Mouse (Mus musculus) embryonic facial prominence, embryonic 15.5 days (tissue): ENCODE data around the gene Plxna4. TPM values are rescaled to one million over a fixed set of nuclear protein-coding genes. Genes with fewer than 3 reads are reported as not detected.

ENCODE experiments used
- ATAC-seq: fragments of 200-750 bp; cut with Nextera tagmentation; 2 replicates; pipeline ENCODE4 v1.8.0; 2017; ENCODE audit warnings: low read depth, moderate TSS enrichment; ENCODE audit not compliant: insufficient number of reproducible peaks, low FRiP score, low TSS enrichment
- H3K27ac ChIP-seq: fragments of 300-500 bp; sonication (generic); replicated peaks from 2 replicates; pipeline ENCODE4 v1.5.1; 2015; ENCODE audit warnings: mild to moderate bottlenecking, inconsistent platforms
- H3K27me3 ChIP-seq: fragments of 300-500 bp; sonication (generic); 2 replicates; pipeline ENCODE4 v1.6.1; 2015; ENCODE audit warnings: inconsistent platforms
- H3K36me3 ChIP-seq: fragments of 300-500 bp; sonication (generic); 2 replicates; pipeline ENCODE4 v1.6.1; 2015; ENCODE audit warnings: mild to moderate bottlenecking, inconsistent platforms
- H3K4me1 ChIP-seq: fragments of 300-500 bp; sonication (generic); 2 replicates; pipeline ENCODE4 v1.6.1; 2015; ENCODE audit warnings: inconsistent platforms
- H3K4me2 ChIP-seq: fragments of 300-500 bp; sonication (generic); replicated peaks from 2 replicates; pipeline ENCODE4 v1.6.1; 2015; ENCODE audit warnings: mild to moderate bottlenecking, inconsistent platforms
- H3K4me3 ChIP-seq: fragments of 300-500 bp; sonication (generic); replicated peaks from 2 replicates; pipeline ENCODE4 v1.5.1; 2015; ENCODE audit warnings: mild to moderate bottlenecking, inconsistent platforms
- H3K9ac ChIP-seq: fragments of 300-500 bp; sonication (generic); 2 replicates; pipeline ENCODE4 v1.6.1; 2015; ENCODE audit warnings: inconsistent platforms
- H3K9me3 ChIP-seq: fragments of 300-500 bp; sonication (generic); replicated peaks from 2 replicates; pipeline ENCODE4 v1.6.1; 2016; ENCODE audit warnings: inconsistent platforms
- WGBS: fragments of 180-500 bp; shearing (Covaris S2); methylation state at CpG from one replicate; pipeline ENCODE4 v1.1.7; 2015; 5-methylcytosine and 5-hydroxymethylcytosine counted together
- polyA plus RNA-seq: library from polyadenylated mRNA; unstranded; fragments of >200 nt; fragmentation: Nextera tagmentation; extraction: Ambion mirVana; gene quantifications from 2 replicates; pipeline ENCODE4 v1.2.1, GENCODE M21; 2015

Gene Plxna4
- polyA plus RNA-seq, 1 experiment from 2014 or later: 2.6 TPM

GRCm38 (mm10) chr6:32472062-32472461 lies 115.9 kb downstream of the Plxna4 start:
- H3K4me2 ChIP-seq: no peak overlapping the region
- ATAC-seq: no peak
- WGBS: 69% methylated on average over 5 of the region's 5 CpGs
- no peaks in the 10 kb centered on the region for H3K36me3 ChIP-seq
- H3K9me3 ChIP-seq: no peaks in the 10 kb centered on the region
- no peak overlapping the region for H3K4me3 ChIP-seq
- H3K27me3 ChIP-seq: no peaks in the 10 kb centered on the region
- H3K4me1 ChIP-seq: no peaks in the 10 kb centered on the region
- no peak overlapping the region for H3K9ac ChIP-seq
- no peak overlapping the region for H3K27ac ChIP-seq

DNA sequence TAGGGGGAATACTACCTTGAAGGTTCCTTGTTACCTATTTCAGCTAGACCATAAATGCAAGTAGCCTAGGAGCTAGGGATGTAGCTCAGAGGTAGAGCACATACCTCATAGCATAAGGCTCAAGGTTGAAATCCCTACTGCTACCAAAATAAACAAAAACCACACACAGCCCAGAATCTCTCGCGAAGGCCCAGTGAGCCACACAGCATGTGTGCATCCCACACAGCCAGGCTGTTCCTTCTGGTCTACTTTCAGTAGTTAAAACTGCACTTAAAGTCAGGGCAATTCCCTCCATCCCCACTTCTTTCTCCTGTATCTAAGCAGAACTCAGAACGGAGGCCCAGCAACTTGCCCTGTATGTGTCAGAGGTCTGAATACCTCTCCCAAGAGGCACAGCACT lies 116.4 kb downstream of the Plxna4 start:
- ATAC-seq: no peak
- Histone ChIP-seq H3K27me3 (no peaks in the 10 kb centered on the region), H3K4me3 (no peak overlapping the region), H3K36me3 (no peaks in the 10 kb centered on the region), H3K4me2 (no peak overlapping the region), H3K27ac (no peak overlapping the region), H3K4me1 (no peaks in the 10 kb centered on the region), H3K9me3 (no peaks in the 10 kb centered on the region), H3K9ac (no peak overlapping the region)
- 65% methylated on average over 3 of the region's 3 CpGs for WGBS

DNA sequence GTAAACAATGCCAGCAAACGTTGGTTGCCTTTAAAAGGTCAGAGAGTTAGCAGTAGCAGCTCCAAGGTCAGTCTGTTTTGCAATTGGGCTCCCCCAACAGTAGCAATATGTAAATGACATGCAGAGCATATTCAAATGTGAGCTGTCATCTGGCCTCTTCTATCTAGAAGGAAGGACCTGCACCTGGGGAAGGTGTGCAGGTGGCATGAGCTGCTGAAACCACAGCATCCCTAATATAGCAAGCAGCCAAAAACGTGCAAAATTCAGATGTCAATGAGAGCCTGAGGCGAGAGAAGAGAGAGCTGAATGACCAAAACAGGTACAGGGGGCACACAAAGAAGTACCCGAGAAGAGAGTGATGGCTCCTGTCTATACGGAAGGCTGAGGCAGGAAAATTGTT lies 118.8 kb downstream of the Plxna4 start:
- H3K9me3 ChIP-seq: no peaks in the 10 kb centered on the region
- no peak overlapping the region for H3K27ac ChIP-seq
- 58% methylated on average over 5 of the region's 5 CpGs for WGBS
- H3K4me2 ChIP-seq: no peak overlapping the region
- H3K4me3 ChIP-seq: no peak overlapping the region
- no peak for ATAC-seq
- no peaks in the 10 kb centered on the region for H3K27me3 ChIP-seq
- no peaks in the 10 kb centered on the region for H3K36me3 ChIP-seq
- no peak overlapping the region for H3K9ac ChIP-seq
- peaks cover 5% of the 10 kb centered on the region; the same call in 1 of the 2 replicates for H3K4me1 ChIP-seq

DNA sequence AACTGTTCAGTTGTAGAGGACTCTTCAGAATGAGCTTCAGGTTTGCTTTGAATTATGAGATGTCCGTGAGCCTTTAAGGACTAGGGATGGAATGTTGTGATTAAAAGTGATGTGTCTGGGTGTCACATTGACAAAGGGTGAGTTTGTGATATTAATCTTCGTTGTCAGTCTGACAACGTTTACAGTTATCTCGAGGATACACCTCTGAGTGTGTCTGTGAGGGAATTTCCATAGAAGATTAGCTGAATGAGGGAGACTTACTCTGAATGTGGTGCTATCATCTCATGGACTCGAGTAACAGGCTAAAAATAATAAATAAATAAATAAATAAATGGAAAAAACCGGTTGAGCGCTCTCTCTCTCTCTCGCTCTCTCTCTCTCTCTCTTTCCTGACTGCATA lies 122.9 kb downstream of the Plxna4 start:
- no peak overlapping the region for H3K27ac ChIP-seq
- H3K4me1 ChIP-seq: peaks cover 15% of the 10 kb centered on the region; the same call in 1 of the 2 replicates
- H3K9ac ChIP-seq: no peak overlapping the region
- ATAC-seq: no peak
- no peak overlapping the region for H3K4me3 ChIP-seq
- H3K9me3 ChIP-seq: no peaks in the 10 kb centered on the region
- H3K4me2 ChIP-seq: no peak overlapping the region
- 71% methylated on average over 8 of the region's 8 CpGs for WGBS
- no peaks in the 10 kb centered on the region for H3K27me3 ChIP-seq
- H3K36me3 ChIP-seq: no peaks in the 10 kb centered on the region

GRCm38 (mm10) chr6:32464637-32465036 lies 123.4 kb downstream of the Plxna4 start:
- Histone ChIP-seq H3K4me3 (no peak overlapping the region), H3K9ac (no peak overlapping the region), H3K27ac (peak overlapping the region; percentile 34; the same call in 1 of the 2 replicates), H3K36me3 (no peaks in the 10 kb centered on the region), H3K4me2 (no peak overlapping the region), H3K4me1 (peaks cover 15% of the 10 kb centered on the region; the same call in 1 of the 2 replicates), H3K27me3 (no peaks in the 10 kb centered on the region), H3K9me3 (no peaks in the 10 kb centered on the region)
- no peak for ATAC-seq
- WGBS: 37% methylated on average over 8 of the region's 8 CpGs

DNA sequence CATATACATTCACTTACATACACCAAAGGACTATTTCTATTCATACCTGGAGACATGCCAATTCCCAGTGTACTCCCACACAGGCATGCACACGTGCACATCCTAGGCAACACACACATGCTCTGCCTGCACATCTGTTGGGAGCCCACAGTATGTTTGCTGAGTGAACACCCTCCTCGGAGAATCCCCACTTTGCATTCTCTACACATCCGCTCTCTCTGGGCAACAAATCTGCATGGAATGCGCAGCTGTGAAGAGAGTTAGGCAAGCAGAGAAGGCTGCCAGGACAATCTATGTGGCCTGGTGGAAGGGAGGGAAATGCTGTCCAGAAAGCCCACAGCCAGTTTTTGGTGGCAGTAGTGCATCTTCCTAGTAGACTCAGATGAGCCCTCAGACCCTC lies 123.9 kb downstream of the Plxna4 start:
- Histone ChIP-seq H3K27ac (peak overlapping the region; percentile 34; the same call in 1 of the 2 replicates), H3K36me3 (no peaks in the 10 kb centered on the region), H3K4me1 (peaks cover 15% of the 10 kb centered on the region; the same call in 1 of the 2 replicates), H3K9me3 (no peaks in the 10 kb centered on the region), H3K27me3 (no peaks in the 10 kb centered on the region), H3K9ac (no peak overlapping the region), H3K4me2 (no peak overlapping the region), H3K4me3 (no peak overlapping the region)
- peak; percentile 24; the same call in 1 of the 2 replicates for ATAC-seq
- 28% methylated on average over 4 of the region's 4 CpGs for WGBS

DNA sequence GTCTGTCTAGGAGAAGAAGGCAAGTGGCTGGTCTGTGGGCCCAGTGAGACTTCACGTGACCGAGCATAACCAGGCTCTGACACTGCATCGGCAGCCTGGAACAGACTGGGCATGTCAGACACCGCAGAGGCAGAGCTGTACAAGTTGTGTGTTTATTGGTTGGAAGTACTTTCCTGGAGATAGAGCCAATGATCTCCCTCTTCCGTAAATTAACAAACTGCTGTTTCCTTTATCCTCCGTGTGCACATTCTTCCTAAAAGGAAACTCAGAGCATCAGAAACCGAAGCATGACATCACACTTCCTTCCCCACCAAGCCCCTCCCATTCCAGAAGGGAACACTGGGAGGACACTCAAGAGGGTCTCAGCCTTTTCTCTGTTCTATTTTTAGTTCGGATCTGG lies 127.6 kb downstream of the Plxna4 start:
- H3K4me2 ChIP-seq: no peak overlapping the region

DNA sequence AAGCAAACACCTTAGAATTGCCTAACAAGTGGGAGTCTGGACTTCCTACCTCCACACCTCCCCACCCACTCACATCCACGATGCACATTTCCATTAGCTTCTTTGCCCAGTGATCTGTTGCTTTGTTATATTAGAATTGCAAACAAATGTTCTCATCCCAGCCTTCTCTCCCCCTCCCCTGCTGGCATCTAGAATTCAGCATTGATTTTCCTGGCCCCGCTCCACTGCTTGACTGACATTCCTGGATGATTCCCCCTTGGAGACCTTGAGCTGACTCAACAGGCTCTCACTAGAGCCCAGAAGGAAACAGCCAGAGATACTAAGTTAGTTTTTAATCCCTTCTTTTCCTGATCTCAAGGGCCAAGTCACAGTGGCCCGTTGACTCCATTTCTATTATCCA lies 131.4 kb downstream of the Plxna4 start:
- H3K9me3 ChIP-seq: no peaks in the 10 kb centered on the region
- H3K4me1 ChIP-seq: 0 out of 2 replicates have a peak, but pooled peaks cover 7% of the 10 kb centered on the region
- H3K27me3 ChIP-seq: no peaks in the 10 kb centered on the region
- 65% methylated on average over 3 of the region's 3 CpGs for WGBS
- no peaks in the 10 kb centered on the region for H3K36me3 ChIP-seq
- ATAC-seq: no peak
- H3K4me2 ChIP-seq: no peak overlapping the region
- H3K4me3 ChIP-seq: no peak overlapping the region
- H3K9ac ChIP-seq: no peak overlapping the region
- H3K27ac ChIP-seq: no peak overlapping the region

More for the DNA sequence above, 127.6 kb downstream of the Plxna4 start:
- Histone ChIP-seq H3K27ac (no peak overlapping the region), H3K9me3 (no peaks in the 10 kb centered on the region), H3K9ac (no peak overlapping the region), H3K36me3 (no peaks in the 10 kb centered on the region), H3K27me3 (no peaks in the 10 kb centered on the region), H3K4me1 (peaks cover 15% of the 10 kb centered on the region; the same call in 1 of the 2 replicates), H3K4me3 (no peak overlapping the region)
- ATAC-seq: no peak
- 57% methylated on average over 8 of the region's 8 CpGs for WGBS

- Histone ChIP-seq H3K27ac (no peak overlapping the region), H3K27me3 (no peaks in the 10 kb centered on the region), H3K36me3 (no peaks in the 10 kb centered on the region), H3K4me3 (no peak overlapping the region), H3K4me1 (no peaks in the 10 kb centered on the region), H3K9ac (no peak overlapping the region), H3K4me2 (no peak overlapping the region), H3K9me3 (no peaks in the 10 kb centered on the region)
- no peak for ATAC-seq
These were observed 136.1 kb downstream of the Plxna4 start for GRCm38 (mm10) chr6:32451851-32452250.

GRCm38 (mm10) chr6:32449237-32449963 lies 138.6 kb downstream of the Plxna4 start:
- H3K4me1 ChIP-seq: no peaks in the 10 kb centered on the region
- no peak overlapping the region for H3K9ac ChIP-seq
- no peak overlapping the region for H3K27ac ChIP-seq
- H3K4me3 ChIP-seq: no peak overlapping the region
- no peaks in the 10 kb centered on the region for H3K36me3 ChIP-seq
- H3K9me3 ChIP-seq: no peaks in the 10 kb centered on the region
- ATAC-seq: no peak
- H3K4me2 ChIP-seq: no peak overlapping the region
- H3K27me3 ChIP-seq: no peaks in the 10 kb centered on the region
- 62% methylated on average over 8 of the region's 8 CpGs for WGBS

DNA sequence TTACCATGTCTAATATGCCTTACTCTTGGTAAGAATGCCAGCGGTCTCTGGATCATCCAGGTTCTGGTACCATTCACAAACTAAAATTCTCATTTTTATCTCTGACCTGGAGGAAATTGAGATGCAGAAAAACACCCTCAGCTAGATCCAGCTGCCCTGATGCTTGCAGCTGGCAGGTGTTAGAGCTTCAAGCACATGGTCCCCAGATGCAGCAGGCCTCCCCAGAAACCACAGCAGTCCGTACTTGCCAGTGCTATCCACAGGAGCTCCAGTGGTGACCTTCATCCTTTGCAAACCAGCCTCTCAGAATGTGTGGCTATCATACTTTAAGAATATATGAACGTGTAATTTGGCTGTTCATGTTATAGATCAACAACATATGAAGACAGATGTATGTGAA lies 139.2 kb downstream of the Plxna4 start:
- Histone ChIP-seq H3K4me3 (no peak overlapping the region), H3K27ac (no peak overlapping the region), H3K9me3 (no peaks in the 10 kb centered on the region), H3K4me1 (no peaks in the 10 kb centered on the region), H3K4me2 (no peak overlapping the region), H3K36me3 (no peaks in the 10 kb centered on the region), H3K9ac (no peak overlapping the region), H3K27me3 (no peaks in the 10 kb centered on the region)
- WGBS: 55% methylated on average over 3 of the region's 3 CpGs
- ATAC-seq: no peak

GRCm38 (mm10) chr6:32446276-32446675 lies 141.7 kb downstream of the Plxna4 start:
- H3K4me1 ChIP-seq: no peaks in the 10 kb centered on the region
- no peak overlapping the region for H3K27ac ChIP-seq
- no peak overlapping the region for H3K4me3 ChIP-seq
- H3K36me3 ChIP-seq: no peaks in the 10 kb centered on the region
- ATAC-seq: no peak
- no peaks in the 10 kb centered on the region for H3K9me3 ChIP-seq
- H3K27me3 ChIP-seq: no peaks in the 10 kb centered on the region
- WGBS: 75% methylated on average over 4 of the region's 4 CpGs
- no peak overlapping the region for H3K4me2 ChIP-seq
- H3K9ac ChIP-seq: no peak overlapping the region
